Mouse (Mus musculus): Measurements from ENCODE around the gene Git2.

- TF ChIP-seq CTCF (IDR thresholded peaks at IDR 0.05) (no peak), EP300 (IDR thresholded peaks at IDR 0.05) (no peak)
Measured at GRCm38 (mm10) chr5:114717937-114718336, 57.4 kb downstream of the Git2 start.
